Mouse (Mus musculus) kidney, embryonic 15.5 days (tissue): ENCODE results near the gene Frem2. TPM values are rescaled to one million over a fixed set of nuclear protein-coding genes. Genes with fewer than 3 reads are reported as not detected.

ENCODE experiments used
- ATAC-seq: fragments of 200-750 bp; cut with Nextera tagmentation; replicated peaks from 2 replicates; pipeline ENCODE4 v1.8.0; 2017; ENCODE audit warnings: moderate TSS enrichment; ENCODE audit not compliant: low FRiP score
- H3K27ac ChIP-seq: fragments of 300-500 bp; sonication (generic); 2 replicates; pipeline ENCODE4 v1.5.1; 2015; ENCODE audit warnings: mild to moderate bottlenecking, inconsistent platforms
- H3K27me3 ChIP-seq: fragments of 300-500 bp; sonication (generic); 2 replicates; pipeline ENCODE4 v1.6.1; 2015; ENCODE audit warnings: inconsistent platforms
- H3K36me3 ChIP-seq: fragments of 300-500 bp; sonication (generic); 2 replicates; pipeline ENCODE4 v1.6.1; 2015; ENCODE audit warnings: inconsistent platforms
- H3K4me1 ChIP-seq: fragments of 300-500 bp; sonication (generic); 2 replicates; pipeline ENCODE4 v1.6.1; 2015; ENCODE audit warnings: inconsistent platforms
- H3K4me2 ChIP-seq: fragments of 300-500 bp; sonication (generic); 2 replicates; pipeline ENCODE4 v1.6.1; 2015; ENCODE audit warnings: moderate library complexity, mild to moderate bottlenecking, inconsistent platforms
- H3K4me3 ChIP-seq: fragments of 300-500 bp; sonication (generic); replicated peaks from 2 replicates; pipeline ENCODE4 v1.5.1; 2015; ENCODE audit warnings: mild to moderate bottlenecking, inconsistent platforms
- H3K9ac ChIP-seq: fragments of 300-500 bp; sonication (generic); 2 replicates; pipeline ENCODE4 v1.6.1; 2015; ENCODE audit warnings: mild to moderate bottlenecking, inconsistent platforms
- H3K9me3 ChIP-seq: fragments of 300-500 bp; sonication (generic); replicated peaks from 2 replicates; pipeline ENCODE4 v1.6.1; 2016; ENCODE audit warnings: inconsistent platforms
- WGBS: fragments of 180-500 bp; shearing (Covaris S2); methylation state at CpG from one replicate; pipeline ENCODE4 v1.1.7; 2015; ENCODE audit warnings: mixed read lengths; 5-methylcytosine and 5-hydroxymethylcytosine counted together
- polyA plus RNA-seq: library from polyadenylated mRNA; unstranded; fragments of >200 nt; fragmentation: Nextera tagmentation; extraction: Ambion mirVana; gene quantifications from 2 replicates; pipeline ENCODE4 v1.2.1, GENCODE M21; 2015

Frem2 gene
- polyA plus RNA-seq, 1 experiment from 2014 or later, result 15.9 TPM

GRCm38 (mm10) chr3:53656328-53656877, 752 bp downstream of the Frem2 start:
- under 1% methylated on average over 42 of the region's 42 CpGs for WGBS
- ATAC-seq, result peak; percentile 38
- H3K36me3 ChIP-seq, result peaks cover 40% of the 10 kb centered on the region
- peaks cover 20% of the 10 kb centered on the region for H3K27me3 ChIP-seq
- peak overlapping the region; percentile 59 for H3K4me3 ChIP-seq
- peak overlapping the region; percentile 93 for H3K4me2 ChIP-seq
- H3K9me3 ChIP-seq, result peaks cover 31% of the 10 kb centered on the region
- peaks cover 24% of the 10 kb centered on the region for H3K4me1 ChIP-seq
- peak overlapping the region; percentile 90 for H3K27ac ChIP-seq
- peak overlapping the region; percentile 58 for H3K9ac ChIP-seq

- 90% methylated on average over 13 of the region's 13 CpGs for WGBS
- Histone ChIP-seq H3K27me3 (peaks cover 20% of the 10 kb centered on the region), H3K27ac (no peak overlapping the region), H3K36me3 (peaks cover 40% of the 10 kb centered on the region), H3K4me3 (peak overlapping the region; percentile 59; the same call in 1 of the 2 replicates), H3K9ac (no peak overlapping the region), H3K9me3 (peaks cover 31% of the 10 kb centered on the region), H3K4me2 (peak overlapping the region; percentile 93), H3K4me1 (peaks cover 25% of the 10 kb centered on the region)
- no peak for ATAC-seq
These were observed 1.8 kb downstream of the Frem2 start for GRCm38 (mm10) chr3:53655343-53655742.

GRCm38 (mm10) chr3:53650003-53650748, 7.0 kb downstream of the Frem2 start:
- WGBS, result 4% methylated on average over 8 of the region's 8 CpGs
- Histone ChIP-seq H3K36me3 (peaks cover 56% of the 10 kb centered on the region), H3K4me3 (peak overlapping the region; percentile 26), H3K27ac (peak overlapping the region; percentile 68), H3K9me3 (peaks cover 27% of the 10 kb centered on the region), H3K9ac (no peak overlapping the region), H3K27me3 (peaks cover 2% of the 10 kb centered on the region; the same call in 1 of the 2 replicates), H3K4me2 (peak overlapping the region; percentile 44), H3K4me1 (peaks cover 9% of the 10 kb centered on the region)
- ATAC-seq, result no peak

- H3K4me1 ChIP-seq, result peaks cover 9% of the 10 kb centered on the region
These were observed 7.7 kb downstream of the Frem2 start for GRCm38 (mm10) chr3:53649425-53649824.

GRCm38 (mm10) chr3:53648902-53649301, 8.3 kb downstream of the Frem2 start:
- 86% methylated on average over 4 of the region's 4 CpGs for WGBS
- H3K9ac ChIP-seq, result no peak overlapping the region
- H3K36me3 ChIP-seq, result peaks cover 45% of the 10 kb centered on the region
- no peak for ATAC-seq
- no peak overlapping the region for H3K4me2 ChIP-seq
- H3K9me3 ChIP-seq, result peaks cover 15% of the 10 kb centered on the region
- peaks cover 9% of the 10 kb centered on the region for H3K4me1 ChIP-seq
- no peak overlapping the region for H3K27ac ChIP-seq
- no peaks in the 10 kb centered on the region for H3K27me3 ChIP-seq
- no peak overlapping the region for H3K4me3 ChIP-seq

More at GRCm38 (mm10) chr3:53649425-53649824, 7.7 kb downstream of the Frem2 start:
- ATAC-seq, result no peak
- WGBS, result 56% methylated on average over 4 of the region's 4 CpGs
- H3K27me3 ChIP-seq, result no peaks in the 10 kb centered on the region
- H3K36me3 ChIP-seq, result peaks cover 50% of the 10 kb centered on the region
- peaks cover 19% of the 10 kb centered on the region for H3K9me3 ChIP-seq
- no peak overlapping the region for H3K4me2 ChIP-seq
- H3K27ac ChIP-seq, result no peak overlapping the region
- no peak overlapping the region for H3K9ac ChIP-seq
- no peak overlapping the region for H3K4me3 ChIP-seq

- H3K27ac ChIP-seq, result no peak overlapping the region
- 69% methylated on average over 3 of the region's 3 CpGs for WGBS
- ATAC-seq, result no peak
These were observed 21.2 kb downstream of the Frem2 start for GRCm38 (mm10) chr3:53635948-53636347.

GRCm38 (mm10) chr3:53631126-53631525, 26.0 kb downstream of the Frem2 start:
- Histone ChIP-seq H3K9ac (no peak overlapping the region), H3K36me3 (no peaks in the 10 kb centered on the region), H3K4me2 (no peak overlapping the region), H3K27me3 (no peaks in the 10 kb centered on the region), H3K4me3 (no peak overlapping the region), H3K27ac (0 out of 2 replicates have a peak overlapping the region, but pooled peaks have one; percentile 4), H3K4me1 (peaks cover 9% of the 10 kb centered on the region), H3K9me3 (no peaks in the 10 kb centered on the region)
- 46% methylated on average over 14 of the region's 14 CpGs for WGBS
- ATAC-seq, result peak; percentile 88

More at GRCm38 (mm10) chr3:53635948-53636347, 21.2 kb downstream of the Frem2 start:
- Histone ChIP-seq H3K9ac (no peak overlapping the region), H3K36me3 (no peaks in the 10 kb centered on the region), H3K4me1 (peaks cover 3% of the 10 kb centered on the region; the same call in 1 of the 2 replicates), H3K4me2 (no peak overlapping the region), H3K9me3 (no peaks in the 10 kb centered on the region), H3K27me3 (no peaks in the 10 kb centered on the region), H3K4me3 (no peak overlapping the region)

GRCm38 (mm10) chr3:53630630-53631029, 26.5 kb downstream of the Frem2 start:
- no peak overlapping the region for H3K4me2 ChIP-seq
- no peak for ATAC-seq
- no peak overlapping the region for H3K4me3 ChIP-seq
- no peaks in the 10 kb centered on the region for H3K27me3 ChIP-seq
- H3K9ac ChIP-seq, result no peak overlapping the region
- H3K27ac ChIP-seq, result no peak overlapping the region
- no peaks in the 10 kb centered on the region for H3K9me3 ChIP-seq
- peaks cover 9% of the 10 kb centered on the region for H3K4me1 ChIP-seq
- WGBS, result 63% methylated on average over 4 of the region's 4 CpGs
- no peaks in the 10 kb centered on the region for H3K36me3 ChIP-seq

GRCm38 (mm10) chr3:53629966-53630365, 27.2 kb downstream of the Frem2 start:
- H3K9ac ChIP-seq, result no peak overlapping the region
- no peak overlapping the region for H3K4me2 ChIP-seq
- 87% methylated on average over 5 of the region's 5 CpGs for WGBS
- H3K27ac ChIP-seq, result no peak overlapping the region
- H3K27me3 ChIP-seq, result no peaks in the 10 kb centered on the region
- H3K4me3 ChIP-seq, result no peak overlapping the region
- no peak for ATAC-seq
- peaks cover 9% of the 10 kb centered on the region for H3K4me1 ChIP-seq
- H3K36me3 ChIP-seq, result no peaks in the 10 kb centered on the region
- no peaks in the 10 kb centered on the region for H3K9me3 ChIP-seq

GRCm38 (mm10) chr3:53623222-53623621, 33.9 kb downstream of the Frem2 start:
- H3K4me1 ChIP-seq, result peaks cover 18% of the 10 kb centered on the region
- no peak for ATAC-seq
- no peak overlapping the region for H3K4me2 ChIP-seq
- no peaks in the 10 kb centered on the region for H3K9me3 ChIP-seq
- no peak overlapping the region for H3K9ac ChIP-seq
- H3K4me3 ChIP-seq, result no peak overlapping the region
- H3K36me3 ChIP-seq, result no peaks in the 10 kb centered on the region
- 63% methylated on average over 8 of the region's 8 CpGs for WGBS
- no peak overlapping the region for H3K27ac ChIP-seq
- H3K27me3 ChIP-seq, result no peaks in the 10 kb centered on the region

- Histone ChIP-seq H3K4me3 (no peak overlapping the region), H3K9ac (no peak overlapping the region), H3K27me3 (no peaks in the 10 kb centered on the region), H3K36me3 (no peaks in the 10 kb centered on the region), H3K27ac (no peak overlapping the region), H3K4me2 (no peak overlapping the region), H3K4me1 (peaks cover 15% of the 10 kb centered on the region), H3K9me3 (no peaks in the 10 kb centered on the region)
- WGBS, result 61% methylated on average over 3 of the region's 3 CpGs
- ATAC-seq, result no peak
These were observed 36.2 kb downstream of the Frem2 start for GRCm38 (mm10) chr3:53620978-53621377.

- Histone ChIP-seq H3K4me3 (no peak overlapping the region), H3K9ac (no peak overlapping the region), H3K36me3 (no peaks in the 10 kb centered on the region), H3K9me3 (no peaks in the 10 kb centered on the region), H3K4me1 (peaks cover 15% of the 10 kb centered on the region), H3K27me3 (no peaks in the 10 kb centered on the region), H3K27ac (no peak overlapping the region), H3K4me2 (no peak overlapping the region)
- no peak for ATAC-seq
- WGBS, result 69% methylated on average over 8 of the region's 8 CpGs
These were observed 36.8 kb downstream of the Frem2 start for GRCm38 (mm10) chr3:53620355-53620754.
